Mouse (Mus musculus): ENCODE measurements at regions not wholly inside any gene's neighbourhood (a gene's known extent, or its start where the extent isn't known, plus 50 kb on each side); places are given as distances from the start of the nearest gene placed in this dataset.
A peak's percentile ranks its signal among the peaks of the same experiment; 100 is the strongest.

GRCm38 (mm10) chr13:112122842-112123373 lies 165.3 kb upstream of the Ankrd55 start:
- Histone ChIP-seq H3K36me3 (ENCODE audit: control insufficient read depth, insufficient read depth, low read length) (peaks cover 2% of the 10 kb centered on the region; the same call in 1 of the 2 replicates), H3K79me2 (replicated peaks; ENCODE audit: control insufficient read depth, insufficient read depth, low read length) (no peaks in the 10 kb centered on the region), H3K9ac (ENCODE audit: low read depth, low read length) (no peak overlapping the region), H3K27ac (no peak overlapping the region), H3K27me3 (ENCODE audit: control insufficient read depth, insufficient read depth, low read length) (no peaks in the 10 kb centered on the region), H3K4me1 (ENCODE audit: control insufficient read depth, insufficient read depth, low read length) (peaks cover 8% of the 10 kb centered on the region), H3K4me3 (no peak overlapping the region)
- DNase-seq = peak in 1 of 2 experiments; percentile 36
- WGBS = 59% methylated on average over 9 of the region's 9 CpGs
- intact Hi-C loops (cut with DNase I) = no loop called here
- no peak for TF ChIP-seq CTCF (IDR thresholded peaks at IDR 0.05)
- no peak for TF ChIP-seq POLR2A (IDR thresholded peaks at IDR 0.05; ENCODE audit: insufficient read depth, low read depth, low read length)
- TF ChIP-seq EP300 (IDR thresholded peaks at IDR 0.05; ENCODE audit: insufficient read depth, low read depth, low read length) = no peak

DNA sequence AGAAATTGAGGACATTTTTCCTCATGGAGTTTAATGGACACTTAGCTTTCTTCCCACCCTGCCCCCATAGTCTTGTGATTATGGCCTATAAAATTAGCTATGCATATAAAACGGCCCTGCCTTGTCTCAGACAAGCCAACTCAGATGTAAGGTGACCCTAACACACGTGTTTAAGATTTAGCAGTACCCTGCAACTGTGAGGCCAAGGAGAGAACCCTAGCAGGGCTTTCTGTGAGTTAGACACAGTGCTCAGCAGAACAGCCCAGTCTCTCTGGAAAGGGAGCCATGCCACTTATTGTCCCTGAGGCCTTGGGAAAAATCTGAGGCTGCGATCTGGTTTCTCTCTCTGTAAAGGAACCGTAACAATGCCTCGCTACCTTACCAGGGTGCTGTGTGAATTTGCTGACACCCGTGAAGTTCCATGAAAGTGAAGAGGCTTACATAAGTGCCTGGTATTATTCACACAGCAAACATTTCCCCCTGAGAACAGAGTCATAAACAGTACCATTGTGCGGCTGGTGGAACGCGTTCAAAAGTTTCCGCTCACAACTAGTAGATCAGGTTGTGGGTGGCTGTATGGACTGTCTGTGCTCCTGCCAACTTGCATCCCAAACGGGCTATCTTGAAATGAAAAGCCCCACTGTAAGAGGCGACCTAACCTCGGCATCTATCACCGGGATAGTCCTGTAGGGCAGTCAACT lies 162.3 kb upstream of the Ankrd55 start:
- Histone ChIP-seq H3K27ac (no peak overlapping the region), H3K4me3 (no peak overlapping the region), H3K4me1 (ENCODE audit: control insufficient read depth, insufficient read depth, low read length) (peaks cover 3% of the 10 kb centered on the region; the same call in 1 of the 2 replicates), H3K36me3 (ENCODE audit: control insufficient read depth, insufficient read depth, low read length) (no peaks in the 10 kb centered on the region), H3K79me2 (replicated peaks; ENCODE audit: control insufficient read depth, insufficient read depth, low read length) (no peaks in the 10 kb centered on the region), H3K9ac (ENCODE audit: low read depth, low read length) (no peak overlapping the region), H3K27me3 (ENCODE audit: control insufficient read depth, insufficient read depth, low read length) (no peaks in the 10 kb centered on the region)
- intact Hi-C loops (cut with DNase I) = no loop called here
- WGBS = 74% methylated on average over 14 of the region's 14 CpGs
- TF ChIP-seq CTCF (IDR thresholded peaks at IDR 0.05) (no peak), POLR2A (IDR thresholded peaks at IDR 0.05; ENCODE audit: insufficient read depth, low read depth, low read length) (no peak), EP300 (IDR thresholded peaks at IDR 0.05; ENCODE audit: insufficient read depth, low read depth, low read length) (no peak)
- no peak for DNase-seq

GRCm38 (mm10) chr13:112130220-112130619 lies 158.0 kb upstream of the Ankrd55 start:
- DNase-seq = no peak
- WGBS = 74% methylated on average over 4 of the region's 4 CpGs
- H3K79me2 ChIP-seq (replicated peaks; ENCODE audit: control insufficient read depth, insufficient read depth, low read length) = no peaks in the 10 kb centered on the region
- H3K27ac ChIP-seq = no peak overlapping the region
- H3K36me3 ChIP-seq (ENCODE audit: control insufficient read depth, insufficient read depth, low read length) = no peaks in the 10 kb centered on the region
- H3K4me3 ChIP-seq = no peak overlapping the region
- intact Hi-C loops (cut with DNase I) = no loop called here
- TF ChIP-seq POLR2A (IDR thresholded peaks at IDR 0.05; ENCODE audit: insufficient read depth, low read depth, low read length) (no peak), EP300 (IDR thresholded peaks at IDR 0.05; ENCODE audit: insufficient read depth, low read depth, low read length) (no peak), CTCF (IDR thresholded peaks at IDR 0.05) (no peak)
- H3K9ac ChIP-seq (ENCODE audit: low read depth, low read length) = no peak overlapping the region
- H3K27me3 ChIP-seq (ENCODE audit: control insufficient read depth, insufficient read depth, low read length) = no peaks in the 10 kb centered on the region
- no peaks in the 10 kb centered on the region for H3K4me1 ChIP-seq (ENCODE audit: control insufficient read depth, insufficient read depth, low read length)

DNA sequence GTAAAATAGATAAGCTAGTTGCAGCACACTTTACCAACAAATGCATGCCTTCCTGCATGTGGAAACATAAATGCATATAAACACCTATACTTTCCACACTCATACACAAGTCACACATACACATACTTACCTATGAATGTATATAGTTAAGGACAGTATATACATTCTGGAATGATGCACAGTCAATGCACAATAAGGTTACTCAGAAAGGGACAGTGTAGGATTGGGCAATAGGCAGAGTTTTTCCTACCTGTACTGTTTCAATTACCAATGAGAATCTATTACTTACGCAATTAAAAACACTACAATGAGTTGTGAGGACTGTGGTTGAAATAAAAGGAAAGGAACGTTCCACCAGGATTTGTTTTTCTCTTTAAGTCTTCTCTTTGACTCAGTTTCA lies 157.5 kb upstream of the Ankrd55 start:
- intact Hi-C loops (cut with DNase I) = no loop called here
- TF ChIP-seq EP300 (IDR thresholded peaks at IDR 0.05; ENCODE audit: insufficient read depth, low read depth, low read length) = no peak
- TF ChIP-seq CTCF (IDR thresholded peaks at IDR 0.05) = no peak
- no peak for TF ChIP-seq POLR2A (IDR thresholded peaks at IDR 0.05; ENCODE audit: insufficient read depth, low read depth, low read length)

GRCm38 (mm10) chr13:112131191-112131590 lies 157.1 kb upstream of the Ankrd55 start:
- 71% methylated on average over 12 of the region's 12 CpGs for WGBS
- intact Hi-C loops (cut with DNase I) = no loop called here

More for the DNA sequence above, 157.5 kb upstream of the Ankrd55 start:
- Histone ChIP-seq H3K9ac (ENCODE audit: low read depth, low read length) (no peak overlapping the region), H3K27me3 (ENCODE audit: control insufficient read depth, insufficient read depth, low read length) (no peaks in the 10 kb centered on the region), H3K36me3 (ENCODE audit: control insufficient read depth, insufficient read depth, low read length) (no peaks in the 10 kb centered on the region), H3K27ac (no peak overlapping the region), H3K4me1 (ENCODE audit: control insufficient read depth, insufficient read depth, low read length) (no peaks in the 10 kb centered on the region), H3K79me2 (replicated peaks; ENCODE audit: control insufficient read depth, insufficient read depth, low read length) (no peaks in the 10 kb centered on the region), H3K4me3 (no peak overlapping the region)
- WGBS = 93% methylated on average over 2 of the region's 2 CpGs
- DNase-seq = no peak

DNA sequence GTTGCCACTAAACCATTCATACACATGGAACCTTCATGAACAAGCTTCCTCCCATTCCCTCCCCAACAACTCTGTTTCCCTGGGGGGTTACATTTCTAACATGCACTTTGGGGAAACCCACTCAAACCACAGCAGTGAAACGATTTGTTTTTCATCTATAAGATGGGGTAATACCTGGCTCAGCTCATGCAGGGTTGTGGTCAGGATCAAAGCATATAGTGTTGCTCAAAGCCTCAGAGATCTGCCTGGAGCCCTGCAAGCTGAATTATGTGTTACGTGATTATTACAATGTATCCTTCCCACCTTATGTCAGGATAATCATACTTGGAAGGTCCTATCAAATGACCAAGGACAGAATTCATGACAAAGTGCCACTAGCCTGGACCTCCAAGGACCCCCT lies 154.5 kb upstream of the Ankrd55 start:
- H3K9ac ChIP-seq (ENCODE audit: low read depth, low read length) = no peak overlapping the region
- H3K79me2 ChIP-seq (replicated peaks; ENCODE audit: control insufficient read depth, insufficient read depth, low read length) = no peaks in the 10 kb centered on the region
- H3K27me3 ChIP-seq (ENCODE audit: control insufficient read depth, insufficient read depth, low read length) = no peaks in the 10 kb centered on the region
- H3K4me1 ChIP-seq (ENCODE audit: control insufficient read depth, insufficient read depth, low read length) = no peaks in the 10 kb centered on the region
- H3K27ac ChIP-seq = no peak overlapping the region
- WGBS = 72% methylated on average over 2 of the region's 2 CpGs
- TF ChIP-seq CTCF (IDR thresholded peaks at IDR 0.05) (no peak), EP300 (IDR thresholded peaks at IDR 0.05; ENCODE audit: insufficient read depth, low read depth, low read length) (no peak), POLR2A (IDR thresholded peaks at IDR 0.05; ENCODE audit: insufficient read depth, low read depth, low read length) (no peak)
- H3K36me3 ChIP-seq (ENCODE audit: control insufficient read depth, insufficient read depth, low read length) = no peaks in the 10 kb centered on the region
- no peak overlapping the region for H3K4me3 ChIP-seq
- DNase-seq = no peak
- intact Hi-C loops (cut with DNase I) = no loop called here

More at GRCm38 (mm10) chr13:112131191-112131590, 157.1 kb upstream of the Ankrd55 start:
- Histone ChIP-seq H3K4me3 (no peak overlapping the region), H3K4me1 (ENCODE audit: control insufficient read depth, insufficient read depth, low read length) (no peaks in the 10 kb centered on the region), H3K36me3 (ENCODE audit: control insufficient read depth, insufficient read depth, low read length) (no peaks in the 10 kb centered on the region), H3K27ac (no peak overlapping the region), H3K27me3 (ENCODE audit: control insufficient read depth, insufficient read depth, low read length) (no peaks in the 10 kb centered on the region), H3K9ac (ENCODE audit: low read depth, low read length) (no peak overlapping the region), H3K79me2 (replicated peaks; ENCODE audit: control insufficient read depth, insufficient read depth, low read length) (no peaks in the 10 kb centered on the region)
- no peak for TF ChIP-seq POLR2A (IDR thresholded peaks at IDR 0.05; ENCODE audit: insufficient read depth, low read depth, low read length)
- TF ChIP-seq CTCF (IDR thresholded peaks at IDR 0.05) = no peak
- no peak for TF ChIP-seq EP300 (IDR thresholded peaks at IDR 0.05; ENCODE audit: insufficient read depth, low read depth, low read length)
- no peak for DNase-seq

All from heart, adult 2 months (tissue).